Mouse (Mus musculus): ENCODE measurements at regions not wholly inside any gene's neighbourhood (a gene's known extent, or its start where the extent isn't known, plus 50 kb on each side); places are given as distances from the start of the nearest gene placed in this dataset.

- no peaks in the 10 kb centered on the region for H3K36me3 ChIP-seq (ENCODE audit: control insufficient read depth, insufficient read depth)
- H3K4me2 ChIP-seq (ENCODE audit: low read depth): no peak overlapping the region
- no peak overlapping the region for H3ac ChIP-seq (ENCODE audit: control insufficient read depth, insufficient read length)
- no peaks in the 10 kb centered on the region for H3K27me3 ChIP-seq (ENCODE audit: control insufficient read depth, insufficient read depth, insufficient read length)
- TF ChIP-seq TCF12 (IDR thresholded peaks at IDR 0.05; ENCODE audit: insufficient read depth, poor library complexity, severe bottlenecking): no peak
- TF ChIP-seq TCF3 (IDR thresholded peaks at IDR 0.05; ENCODE audit: insufficient read length, low read depth): no peak
- TF ChIP-seq CEBPB (IDR thresholded peaks at IDR 0.05; ENCODE audit: insufficient read depth, poor library complexity, severe bottlenecking): no peak
- no peak for TF ChIP-seq POLR2A (IDR thresholded peaks at IDR 0.05; ENCODE audit: insufficient read length, low read depth)
- no peak for TF ChIP-seq MYOD1 (IDR thresholded peaks at IDR 0.05; ENCODE audit: control insufficient read depth in 1 of 3, insufficient read length in 2 of 3, low read depth in 2 of 3)
- TF ChIP-seq MAX (IDR thresholded peaks at IDR 0.05; ENCODE audit: low read depth): no peak
- TF ChIP-seq USF1 (IDR thresholded peaks at IDR 0.05; ENCODE audit: low read depth): no peak
- TF ChIP-seq REST (IDR thresholded peaks at IDR 0.05; ENCODE audit: insufficient read depth, insufficient read length): no peak
- no peak for TF ChIP-seq POLR2AphosphoS2 (IDR thresholded peaks at IDR 0.05; ENCODE audit: insufficient read length, low read depth)
- no peak for TF ChIP-seq MYOG (IDR thresholded peaks at IDR 0.05; ENCODE audit: control insufficient read depth in 1 of 3, insufficient read depth in 1 of 3, insufficient read length in 2 of 3, low read depth in 2 of 3)
- TF ChIP-seq E2F4 (IDR thresholded peaks at IDR 0.05; ENCODE audit: insufficient read depth): no peak
- TF ChIP-seq SRF (IDR thresholded peaks at IDR 0.05; ENCODE audit: control insufficient read depth, insufficient read length, low read depth): no peak
- H3K79me2 ChIP-seq (ENCODE audit: control insufficient read depth, insufficient read depth): no peaks in the 10 kb centered on the region
- H3K4me3 ChIP-seq: no peak overlapping the region
These were observed 94.2 kb downstream of the Rbm43 start for GRCm38 (mm10) chr2:51840808-51841207.

GRCm38 (mm10) chr2:51844831-51845230 is 90.1 kb downstream of the Rbm43 start:
- Histone ChIP-seq H3K36me3 (ENCODE audit: control insufficient read depth, insufficient read depth) (no peaks in the 10 kb centered on the region), H3K4me2 (ENCODE audit: low read depth) (peak overlapping the region; percentile 45), H3K27me3 (ENCODE audit: control insufficient read depth, insufficient read depth, insufficient read length) (no peaks in the 10 kb centered on the region), H3ac (ENCODE audit: control insufficient read depth, insufficient read length) (no peak overlapping the region), H3K4me3 (no peak overlapping the region), H3K79me2 (ENCODE audit: control insufficient read depth, insufficient read depth) (no peaks in the 10 kb centered on the region)
- TF ChIP-seq POLR2AphosphoS2 (IDR thresholded peaks at IDR 0.05; ENCODE audit: insufficient read length, low read depth) (no peak), MAX (IDR thresholded peaks at IDR 0.05; ENCODE audit: low read depth) (no peak), REST (IDR thresholded peaks at IDR 0.05; ENCODE audit: insufficient read depth, insufficient read length) (no peak), MYOD1 (IDR thresholded peaks at IDR 0.05; ENCODE audit: control insufficient read depth in 1 of 3, insufficient read length in 2 of 3, low read depth in 2 of 3) (no peak), TCF3 (IDR thresholded peaks at IDR 0.05; ENCODE audit: insufficient read length, low read depth) (no peak), TCF12 (IDR thresholded peaks at IDR 0.05; ENCODE audit: insufficient read depth, poor library complexity, severe bottlenecking) (no peak)

GRCm38 (mm10) chr2:51847556-51847955 is 87.4 kb downstream of the Rbm43 start:
- Histone ChIP-seq H3K36me3 (ENCODE audit: control insufficient read depth, insufficient read depth) (no peaks in the 10 kb centered on the region), H3K4me2 (ENCODE audit: low read depth) (no peak overlapping the region)
- no peak for TF ChIP-seq CEBPB (IDR thresholded peaks at IDR 0.05; ENCODE audit: insufficient read depth, poor library complexity, severe bottlenecking)
- TF ChIP-seq TCF3 (IDR thresholded peaks at IDR 0.05; ENCODE audit: insufficient read length, low read depth): no peak
- TF ChIP-seq MYOG (IDR thresholded peaks at IDR 0.05; ENCODE audit: control insufficient read depth in 1 of 3, insufficient read depth in 1 of 3, insufficient read length in 2 of 3, low read depth in 2 of 3): no peak
- TF ChIP-seq POLR2AphosphoS2 (IDR thresholded peaks at IDR 0.05; ENCODE audit: insufficient read length, low read depth): no peak
- no peak for TF ChIP-seq POLR2A (IDR thresholded peaks at IDR 0.05; ENCODE audit: insufficient read length, low read depth)
- no peak for TF ChIP-seq REST (IDR thresholded peaks at IDR 0.05; ENCODE audit: insufficient read depth, insufficient read length)
- TF ChIP-seq USF1 (IDR thresholded peaks at IDR 0.05; ENCODE audit: low read depth): no peak
- TF ChIP-seq MAX (IDR thresholded peaks at IDR 0.05; ENCODE audit: low read depth): no peak
- no peak for TF ChIP-seq TCF12 (IDR thresholded peaks at IDR 0.05; ENCODE audit: insufficient read depth, poor library complexity, severe bottlenecking)
- TF ChIP-seq MYOD1 (IDR thresholded peaks at IDR 0.05; ENCODE audit: control insufficient read depth in 1 of 3, insufficient read length in 2 of 3, low read depth in 2 of 3): no peak
- no peak for TF ChIP-seq E2F4 (IDR thresholded peaks at IDR 0.05; ENCODE audit: insufficient read depth)
- no peak for TF ChIP-seq SRF (IDR thresholded peaks at IDR 0.05; ENCODE audit: control insufficient read depth, insufficient read length, low read depth)

GRCm38 (mm10) chr2:51847964-51848363 is 87.0 kb downstream of the Rbm43 start:
- H3K27me3 ChIP-seq (ENCODE audit: control insufficient read depth, insufficient read depth, insufficient read length): no peaks in the 10 kb centered on the region
- no peaks in the 10 kb centered on the region for H3K79me2 ChIP-seq (ENCODE audit: control insufficient read depth, insufficient read depth)
- H3ac ChIP-seq (ENCODE audit: control insufficient read depth, insufficient read length): no peak overlapping the region
- TF ChIP-seq POLR2AphosphoS2 (IDR thresholded peaks at IDR 0.05; ENCODE audit: insufficient read length, low read depth) (no peak), POLR2A (IDR thresholded peaks at IDR 0.05; ENCODE audit: insufficient read length, low read depth) (no peak), TCF12 (IDR thresholded peaks at IDR 0.05; ENCODE audit: insufficient read depth, poor library complexity, severe bottlenecking) (no peak), MYOD1 (IDR thresholded peaks at IDR 0.05; ENCODE audit: control insufficient read depth in 1 of 3, insufficient read length in 2 of 3, low read depth in 2 of 3) (no peak), CEBPB (IDR thresholded peaks at IDR 0.05; ENCODE audit: insufficient read depth, poor library complexity, severe bottlenecking) (no peak), SRF (IDR thresholded peaks at IDR 0.05; ENCODE audit: control insufficient read depth, insufficient read length, low read depth) (no peak), USF1 (IDR thresholded peaks at IDR 0.05; ENCODE audit: low read depth) (no peak), REST (IDR thresholded peaks at IDR 0.05; ENCODE audit: insufficient read depth, insufficient read length) (no peak), E2F4 (IDR thresholded peaks at IDR 0.05; ENCODE audit: insufficient read depth) (no peak), MYOG (IDR thresholded peaks at IDR 0.05; ENCODE audit: control insufficient read depth in 1 of 3, insufficient read depth in 1 of 3, insufficient read length in 2 of 3, low read depth in 2 of 3) (no peak), TCF3 (IDR thresholded peaks at IDR 0.05; ENCODE audit: insufficient read length, low read depth) (no peak), MAX (IDR thresholded peaks at IDR 0.05; ENCODE audit: low read depth) (no peak)
- H3K4me3 ChIP-seq: no peak overlapping the region
- no peak overlapping the region for H3K4me2 ChIP-seq (ENCODE audit: low read depth)
- H3K36me3 ChIP-seq (ENCODE audit: control insufficient read depth, insufficient read depth): no peaks in the 10 kb centered on the region

More at GRCm38 (mm10) chr2:51847556-51847955, 87.4 kb downstream of the Rbm43 start:
- no peak overlapping the region for H3K4me3 ChIP-seq
- H3K27me3 ChIP-seq (ENCODE audit: control insufficient read depth, insufficient read depth, insufficient read length): no peaks in the 10 kb centered on the region
- H3K79me2 ChIP-seq (ENCODE audit: control insufficient read depth, insufficient read depth): no peaks in the 10 kb centered on the region
- H3ac ChIP-seq (ENCODE audit: control insufficient read depth, insufficient read length): no peak overlapping the region
